Mouse (Mus musculus) neural tube, embryonic 12.5 days (tissue): ENCODE data around the gene Gnao1. TPM values are rescaled to one million over a fixed set of nuclear protein-coding genes. Genes with fewer than 3 reads are reported as not detected.

Experiments used
- ATAC-seq: fragments of 200-750 bp; cut with Nextera tagmentation; 2 replicates; pipeline ENCODE4 v1.8.0; 2017; ENCODE audit warnings: low read depth, mild to moderate bottlenecking, moderate TSS enrichment, moderate library complexity; ENCODE audit not compliant: low FRiP score
- H3K27ac ChIP-seq: fragments of 300-500 bp; sonication (generic); 2 replicates; pipeline ENCODE4 v1.5.1; 2016
- H3K27me3 ChIP-seq: fragments of 300-500 bp; sonication (generic); replicated peaks from 2 replicates; pipeline ENCODE4 v1.6.1; 2016; ENCODE audit warnings: mild to moderate bottlenecking
- H3K36me3 ChIP-seq: fragments of 300-500 bp; sonication (generic); 2 replicates; pipeline ENCODE4 v1.6.1; 2016; ENCODE audit warnings: mild to moderate bottlenecking
- H3K4me1 ChIP-seq: fragments of 300-500 bp; sonication (generic); 2 replicates; pipeline ENCODE4 v1.6.1; 2016
- H3K4me2 ChIP-seq: fragments of 300-500 bp; sonication (generic); replicated peaks from 2 replicates; pipeline ENCODE4 v1.6.1; 2016; ENCODE audit warnings: mild to moderate bottlenecking
- H3K4me3 ChIP-seq: fragments of 300-500 bp; sonication (generic); 2 replicates; pipeline ENCODE4 v1.5.1; 2016
- H3K9ac ChIP-seq: fragments of 300-500 bp; sonication (generic); 2 replicates; pipeline ENCODE4 v1.6.1; 2016; ENCODE audit warnings: mild to moderate bottlenecking
- H3K9me3 ChIP-seq: fragments of 300-500 bp; sonication (generic); 2 replicates; pipeline ENCODE4 v1.6.1; 2016; ENCODE audit warnings: mild to moderate bottlenecking
- WGBS: fragments of 180-500 bp; shearing (Covaris S2); methylation state at CpG from one replicate; pipeline ENCODE4 v1.1.7; 2016; 5-methylcytosine and 5-hydroxymethylcytosine counted together
- polyA plus RNA-seq: library from polyadenylated mRNA; unstranded; fragments of >200 nt; fragmentation: Nextera tagmentation; extraction: Ambion mirVana; gene quantifications from 2 replicates; pipeline ENCODE4 v1.2.1, GENCODE M21; 2016

Gene Gnao1
- polyA plus RNA-seq, 1 experiment from 2014 or later, result 92.7 TPM

GRCm38 (mm10) chr8:93819929-93820328, 10.2 kb downstream of the Gnao1 start:
- Histone ChIP-seq H3K4me1 (peaks cover 3% of the 10 kb centered on the region; the same call in 1 of the 2 replicates), H3K27ac (no peak overlapping the region), H3K4me3 (no peak overlapping the region), H3K9ac (no peak overlapping the region), H3K9me3 (no peaks in the 10 kb centered on the region), H3K27me3 (no peaks in the 10 kb centered on the region), H3K4me2 (no peak overlapping the region), H3K36me3 (peaks cover 31% of the 10 kb centered on the region; the same call in 1 of the 2 replicates)
- ATAC-seq, result no peak
- 83% methylated on average over 4 of the region's 4 CpGs for WGBS

GRCm38 (mm10) chr8:93821327-93821726, 11.6 kb downstream of the Gnao1 start:
- H3K9ac ChIP-seq, result no peak overlapping the region
- H3K36me3 ChIP-seq, result peaks cover 31% of the 10 kb centered on the region; the same call in 1 of the 2 replicates
- no peaks in the 10 kb centered on the region for H3K27me3 ChIP-seq
- H3K9me3 ChIP-seq, result no peaks in the 10 kb centered on the region
- no peak overlapping the region for H3K4me3 ChIP-seq
- no peak overlapping the region for H3K4me2 ChIP-seq
- H3K27ac ChIP-seq, result no peak overlapping the region
- 0 out of 2 replicates have a peak, but pooled peaks cover 3% of the 10 kb centered on the region for H3K4me1 ChIP-seq
- 93% methylated on average over 7 of the region's 7 CpGs for WGBS
- ATAC-seq, result no peak

GRCm38 (mm10) chr8:93825317-93825716, 15.6 kb downstream of the Gnao1 start:
- ATAC-seq, result no peak
- H3K9ac ChIP-seq, result no peak overlapping the region
- no peak overlapping the region for H3K4me3 ChIP-seq
- peaks cover 9% of the 10 kb centered on the region; the same call in 1 of the 2 replicates for H3K36me3 ChIP-seq
- no peaks in the 10 kb centered on the region for H3K9me3 ChIP-seq
- H3K27ac ChIP-seq, result no peak overlapping the region
- no peaks in the 10 kb centered on the region for H3K27me3 ChIP-seq
- WGBS, result 66% methylated on average over 4 of the region's 4 CpGs
- H3K4me2 ChIP-seq, result no peak overlapping the region
- peaks cover 7% of the 10 kb centered on the region; the same call in 1 of the 2 replicates for H3K4me1 ChIP-seq

GRCm38 (mm10) chr8:93830626-93831025, 20.9 kb downstream of the Gnao1 start:
- peaks cover 14% of the 10 kb centered on the region for H3K4me1 ChIP-seq
- H3K36me3 ChIP-seq, result no peaks in the 10 kb centered on the region
- no peaks in the 10 kb centered on the region for H3K9me3 ChIP-seq
- no peak for ATAC-seq
- no peak overlapping the region for H3K4me2 ChIP-seq
- H3K27ac ChIP-seq, result no peak overlapping the region
- H3K9ac ChIP-seq, result no peak overlapping the region
- WGBS, result 75% methylated on average over 3 of the region's 3 CpGs
- no peak overlapping the region for H3K4me3 ChIP-seq
- H3K27me3 ChIP-seq, result no peaks in the 10 kb centered on the region

- H3K4me2 ChIP-seq, result no peak overlapping the region
- no peak overlapping the region for H3K9ac ChIP-seq
- H3K27ac ChIP-seq, result no peak overlapping the region
- WGBS, result 84% methylated on average over 5 of the region's 5 CpGs
- H3K9me3 ChIP-seq, result no peaks in the 10 kb centered on the region
- no peaks in the 10 kb centered on the region for H3K36me3 ChIP-seq
- no peaks in the 10 kb centered on the region for H3K27me3 ChIP-seq
- H3K4me3 ChIP-seq, result no peak overlapping the region
- no peak for ATAC-seq
- peaks cover 22% of the 10 kb centered on the region; the same call in 1 of the 2 replicates for H3K4me1 ChIP-seq
Measured at GRCm38 (mm10) chr8:93835771-93836170, 26.0 kb downstream of the Gnao1 start.

GRCm38 (mm10) chr8:93839113-93839512, 29.3 kb downstream of the Gnao1 start:
- Histone ChIP-seq H3K9me3 (no peaks in the 10 kb centered on the region), H3K4me2 (no peak overlapping the region), H3K27me3 (no peaks in the 10 kb centered on the region), H3K9ac (no peak overlapping the region), H3K27ac (no peak overlapping the region), H3K4me3 (no peak overlapping the region), H3K4me1 (peaks cover 28% of the 10 kb centered on the region), H3K36me3 (no peaks in the 10 kb centered on the region)
- no peak for ATAC-seq
- 39% methylated on average over 8 of the region's 8 CpGs for WGBS

- no peak overlapping the region for H3K4me3 ChIP-seq
- no peak overlapping the region for H3K9ac ChIP-seq
- peaks cover 26% of the 10 kb centered on the region; the same call in 1 of the 2 replicates for H3K4me1 ChIP-seq
- H3K36me3 ChIP-seq, result no peaks in the 10 kb centered on the region
- 88% methylated on average over 4 of the region's 4 CpGs for WGBS
- ATAC-seq, result no peak
- no peaks in the 10 kb centered on the region for H3K27me3 ChIP-seq
- no peaks in the 10 kb centered on the region for H3K9me3 ChIP-seq
- no peak overlapping the region for H3K4me2 ChIP-seq
- H3K27ac ChIP-seq, result no peak overlapping the region
Measured at GRCm38 (mm10) chr8:93840486-93840885, 30.7 kb downstream of the Gnao1 start.

GRCm38 (mm10) chr8:93840956-93841752, 31.4 kb downstream of the Gnao1 start:
- H3K4me2 ChIP-seq, result no peak overlapping the region
- H3K4me1 ChIP-seq, result peaks cover 26% of the 10 kb centered on the region; the same call in 1 of the 2 replicates
- no peaks in the 10 kb centered on the region for H3K9me3 ChIP-seq
- no peak overlapping the region for H3K27ac ChIP-seq
- peak; percentile 45; the same call in 1 of the 2 replicates for ATAC-seq
- no peaks in the 10 kb centered on the region for H3K36me3 ChIP-seq
- 59% methylated on average over 10 of the region's 10 CpGs for WGBS
- H3K4me3 ChIP-seq, result no peak overlapping the region
- H3K27me3 ChIP-seq, result no peaks in the 10 kb centered on the region
- no peak overlapping the region for H3K9ac ChIP-seq

- no peaks in the 10 kb centered on the region for H3K27me3 ChIP-seq
- no peaks in the 10 kb centered on the region for H3K36me3 ChIP-seq
- H3K27ac ChIP-seq, result no peak overlapping the region
- no peak overlapping the region for H3K4me3 ChIP-seq
- peaks cover 26% of the 10 kb centered on the region; the same call in 1 of the 2 replicates for H3K4me1 ChIP-seq
- no peak for ATAC-seq
- H3K4me2 ChIP-seq, result no peak overlapping the region
- WGBS, result 97% methylated on average over 4 of the region's 4 CpGs
- no peak overlapping the region for H3K9ac ChIP-seq
- H3K9me3 ChIP-seq, result no peaks in the 10 kb centered on the region
Measured at GRCm38 (mm10) chr8:93842574-93842973, 32.8 kb downstream of the Gnao1 start.

- Histone ChIP-seq H3K9ac (no peak overlapping the region), H3K4me3 (no peak overlapping the region), H3K27me3 (no peaks in the 10 kb centered on the region), H3K4me1 (peaks cover 24% of the 10 kb centered on the region; the same call in 1 of the 2 replicates), H3K4me2 (no peak overlapping the region), H3K36me3 (no peaks in the 10 kb centered on the region), H3K9me3 (no peaks in the 10 kb centered on the region), H3K27ac (no peak overlapping the region)
- 65% methylated on average over 12 of the region's 12 CpGs for WGBS
- no peak for ATAC-seq
Measured at GRCm38 (mm10) chr8:93843858-93844502, 34.2 kb downstream of the Gnao1 start.

- Histone ChIP-seq H3K27ac (no peak overlapping the region), H3K9ac (no peak overlapping the region), H3K9me3 (no peaks in the 10 kb centered on the region), H3K4me1 (peaks cover 14% of the 10 kb centered on the region; the same call in 1 of the 2 replicates), H3K4me3 (no peak overlapping the region), H3K36me3 (no peaks in the 10 kb centered on the region), H3K4me2 (no peak overlapping the region), H3K27me3 (no peaks in the 10 kb centered on the region)
- 77% methylated on average over 1 of the region's 1 CpGs for WGBS
- no peak for ATAC-seq
Measured at GRCm38 (mm10) chr8:93845186-93845585, 35.4 kb downstream of the Gnao1 start.

GRCm38 (mm10) chr8:93852087-93852645, 42.4 kb downstream of the Gnao1 start:
- no peaks in the 10 kb centered on the region for H3K9me3 ChIP-seq
- no peak overlapping the region for H3K4me3 ChIP-seq
- whole genome bisulfite sequencing, result 85% methylated on average over 11 of the region's 11 CpGs
- no peaks in the 10 kb centered on the region for H3K4me1 ChIP-seq
- no peaks in the 10 kb centered on the region for H3K27me3 ChIP-seq
- no peak overlapping the region for H3K9ac ChIP-seq
- no peaks in the 10 kb centered on the region for H3K36me3 ChIP-seq
- H3K4me2 ChIP-seq, result no peak overlapping the region
- ATAC-seq, result no peak
- H3K27ac ChIP-seq, result no peak overlapping the region
